Mouse (Mus musculus): ENCODE data around the gene Srgap2.

- TF ChIP-seq CTCF (IDR thresholded peaks at IDR 0.05; ENCODE audit: low read depth) (no peak), EP300 (IDR thresholded peaks at IDR 0.05; ENCODE audit: low read depth) (no peak)
Measured at GRCm38 (mm10) chr1:131380254-131380653, 146.9 kb downstream of the Srgap2 start.

Measured in liver, postnatal 0 days (tissue).